Mouse (Mus musculus): ENCODE results near the gene Suox.

DNA sequence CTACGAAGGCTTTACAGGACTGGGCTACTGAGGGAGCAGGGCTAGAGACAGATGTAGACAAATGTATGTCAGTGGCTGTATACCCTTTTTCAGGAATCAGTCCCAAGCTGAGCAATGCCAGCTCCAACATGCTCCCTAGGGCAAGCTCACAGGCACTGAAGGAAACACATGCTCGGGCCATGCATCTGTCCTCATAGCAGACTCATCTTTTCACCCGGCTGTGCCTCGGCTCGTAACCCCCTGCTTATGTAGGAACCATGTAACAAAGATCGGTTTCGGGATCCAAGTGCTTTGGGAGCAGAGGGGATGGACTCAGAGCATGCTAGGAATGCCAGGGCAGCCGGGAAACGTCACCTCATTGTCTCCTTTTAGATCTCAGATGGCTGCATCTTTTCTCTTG, 14.4 kb downstream of the Suox start:
- no peak for TF ChIP-seq TAL1 (IDR thresholded peaks at IDR 0.05; ENCODE audit: low read length)
- TF ChIP-seq GATA1 (IDR thresholded peaks at IDR 0.05; ENCODE audit: low read length): no peak

Measured in erythroblast, embryonic 14.5 days (primary cell).